Mouse (Mus musculus) thymus, adult 2 months (tissue): ENCODE data around the gene Hipk4. TPM values are rescaled to one million over a fixed set of nuclear protein-coding genes. Genes with fewer than 3 reads are reported as not detected.
"Not testable (repeated sequence)": the region's sequence is repeated elsewhere in the genome, so short reads cannot be mapped to it uniquely, and the experiment has no call there.

Experiments used
- DNase-seq: peaks from one replicate; pipeline ENCODE4 v3.0.0; 2021
- H3K27ac ChIP-seq: fragments of 200-500 bp; 2 replicates; pipeline ENCODE4 v1.5.1; 2012; ENCODE audit warnings: low read length, control low read depth; ENCODE audit not compliant: control insufficient read depth, insufficient read depth
- H3K27me3 ChIP-seq: fragments of 200-500 bp; 2 replicates; pipeline ENCODE4 v1.6.1; 2012; ENCODE audit warnings: mild to moderate bottlenecking, low read length, moderate library complexity, mixed read lengths; ENCODE audit not compliant: control insufficient read depth, insufficient read depth
- H3K36me3 ChIP-seq: fragments of 200-500 bp; 2 replicates; pipeline ENCODE4 v1.6.1; 2012; ENCODE audit warnings: mild to moderate bottlenecking, low read length, moderate library complexity; ENCODE audit not compliant: control insufficient read depth, insufficient read depth
- H3K4me1 ChIP-seq: fragments of 200-500 bp; replicated peaks from 2 replicates; pipeline ENCODE4 v1.6.1; 2012; ENCODE audit warnings: low read length; ENCODE audit not compliant: control insufficient read depth, insufficient read depth
- H3K4me3 ChIP-seq: fragments of 200-500 bp; 2 replicates; pipeline ENCODE4 v1.5.1; 2012; ENCODE audit warnings: mild to moderate bottlenecking, low read length, control low read depth, moderate library complexity; ENCODE audit not compliant: control insufficient read depth, insufficient read depth
- CTCF ChIP-seq: fragments of 200-500 bp; IDR thresholded peaks from 2 replicates; pipeline ENCODE4 v1.5.1; 2012; ENCODE audit warnings: mild to moderate bottlenecking, control low read depth, low read length, moderate library complexity, borderline replicate concordance; ENCODE audit not compliant: control insufficient read depth, poor library complexity, insufficient read depth; ENCODE audit errors: extremely low read depth
- POLR2A ChIP-seq: fragments of 200-500 bp; IDR thresholded peaks from 2 replicates; pipeline ENCODE4 v1.6.1; 2012; ENCODE audit warnings: mild to moderate bottlenecking, low read length, control low read depth, moderate library complexity; ENCODE audit not compliant: control insufficient read depth, poor library complexity, insufficient read depth; ENCODE audit errors: extremely low read depth
- WGBS: fragments of 180-500 bp; shearing (Covaris S2); methylation state at CpG from one replicate; pipeline ENCODE4 v1.1.7; 2018; 5-methylcytosine and 5-hydroxymethylcytosine counted together
- polyA plus RNA-seq: library from polyadenylated mRNA; depleted of rRNA; stranded (reverse); fragments of >200 nt; gene quantifications from 2 replicates; pipeline ENCODE4 v1.2.3, GENCODE M21; 2012

Gene Hipk4
- polyA plus RNA-seq, 1 experiment = 1.3 TPM

- DNase-seq = no peak
- no peak for TF ChIP-seq POLR2A
- TF ChIP-seq CTCF = no peak
- no peaks in the 10 kb centered on the region for H3K36me3 ChIP-seq
- H3K4me1 ChIP-seq = peaks cover 13% of the 10 kb centered on the region
- H3K27ac ChIP-seq = no peak overlapping the region
- no peak overlapping the region for H3K4me3 ChIP-seq
- no peaks in the 10 kb centered on the region for H3K27me3 ChIP-seq
- WGBS = 78% methylated on average over 5 of the region's 5 CpGs
Measured at GRCm38 (mm10) chr7:27493450-27493849, 29.6 kb upstream of the Hipk4 start.

GRCm38 (mm10) chr7:27494659-27495367, 28.3 kb upstream of the Hipk4 start:
- not testable (repeated sequence) for H3K27me3 ChIP-seq, H3K36me3 ChIP-seq, H3K4me1 ChIP-seq, H3K4me3 ChIP-seq, DNase-seq, H3K27ac ChIP-seq
- 96% methylated on average over 9 of the region's 9 CpGs for WGBS

GRCm38 (mm10) chr7:27499036-27499435, 24.0 kb upstream of the Hipk4 start, which contains the start of gene Prx:
Gene Prx, plus strand, starts transcription at chr7:27499324.
- Histone ChIP-seq H3K4me1 (no peaks in the 10 kb centered on the region), H3K27ac (no peak within 1 kb of the TSS), H3K4me3 (no peak within 1 kb of the TSS), H3K27me3 (no peaks in the 10 kb centered on the region), H3K36me3 (no peaks in the 10 kb centered on the region)
- 83% methylated on average over 3 of the region's 3 CpGs for WGBS
- DNase-seq = no peak
- TF ChIP-seq CTCF (no peak), POLR2A (no peak)

GRCm38 (mm10) chr7:27501620-27502019, 21.4 kb upstream of the Hipk4 start:
- Histone ChIP-seq H3K36me3 (no peaks in the 10 kb centered on the region), H3K4me1 (peaks cover under 1% of the 10 kb centered on the region; the same call in 1 of the 2 replicates), H3K4me3 (no peak overlapping the region), H3K27me3 (no peaks in the 10 kb centered on the region), H3K27ac (no peak overlapping the region)
- TF ChIP-seq CTCF = no peak
- no peak for TF ChIP-seq POLR2A
- 86% methylated on average over 4 of the region's 4 CpGs for WGBS
- DNase-seq = no peak

GRCm38 (mm10) chr7:27506765-27507370, 16.2 kb upstream of the Hipk4 start:
- Histone ChIP-seq H3K4me1 (peaks cover 10% of the 10 kb centered on the region), H3K27me3 (no peaks in the 10 kb centered on the region), H3K27ac (no peak overlapping the region), H3K4me3 (no peak overlapping the region), H3K36me3 (no peaks in the 10 kb centered on the region)
- WGBS = 17% methylated on average over 9 of the region's 9 CpGs
- TF ChIP-seq CTCF = no peak
- no peak for TF ChIP-seq POLR2A
- DNase-seq = no peak

GRCm38 (mm10) chr7:27507711-27508647, 15.1 kb upstream of the Hipk4 start:
- H3K27me3 ChIP-seq = no peaks in the 10 kb centered on the region
- H3K27ac ChIP-seq = peak overlapping the region; percentile 72
- no peaks in the 10 kb centered on the region for H3K36me3 ChIP-seq
- TF ChIP-seq CTCF = 0 out of 2 replicates have a peak, but pooled peaks have one; percentile 35
- TF ChIP-seq POLR2A = no peak
- under 1% methylated on average over 54 of the region's 54 CpGs for WGBS
- H3K4me3 ChIP-seq = peak overlapping the region; percentile 67
- peaks cover 10% of the 10 kb centered on the region for H3K4me1 ChIP-seq
- peak; percentile 97 for DNase-seq
